Mouse (Mus musculus) midbrain, embryonic 12.5 days (tissue): ENCODE data around the gene Kynu. TPM values are rescaled to one million over a fixed set of nuclear protein-coding genes. Genes with fewer than 3 reads are reported as not detected.

Experiments used
- ATAC-seq: fragments of 200-750 bp; cut with Nextera tagmentation; 2 replicates; pipeline ENCODE4 v1.8.0; 2017; ENCODE audit warnings: low read depth, moderate TSS enrichment, moderate library complexity; ENCODE audit not compliant: low FRiP score
- H3K27ac ChIP-seq: fragments of 300-500 bp; sonication (generic); replicated peaks from 2 replicates; pipeline ENCODE4 v1.5.1; 2016; ENCODE audit warnings: mild to moderate bottlenecking
- H3K27me3 ChIP-seq: fragments of 300-500 bp; sonication (generic); 2 replicates; pipeline ENCODE4 v1.6.1; 2016; ENCODE audit warnings: mild to moderate bottlenecking
- H3K36me3 ChIP-seq: fragments of 300-500 bp; sonication (generic); 2 replicates; pipeline ENCODE4 v1.6.1; 2016
- H3K4me1 ChIP-seq: fragments of 300-500 bp; sonication (generic); 2 replicates; pipeline ENCODE4 v1.6.1; 2016
- H3K4me2 ChIP-seq: fragments of 300-500 bp; sonication (generic); replicated peaks from 2 replicates; pipeline ENCODE4 v1.6.1; 2016; ENCODE audit warnings: mild to moderate bottlenecking, moderate library complexity
- H3K4me3 ChIP-seq: fragments of 300-500 bp; sonication (generic); 2 replicates; pipeline ENCODE4 v1.5.1; 2016; ENCODE audit warnings: mild to moderate bottlenecking
- H3K9ac ChIP-seq: fragments of 300-500 bp; sonication (generic); replicated peaks from 2 replicates; pipeline ENCODE4 v1.6.1; 2016; ENCODE audit warnings: mild to moderate bottlenecking, moderate library complexity
- H3K9me3 ChIP-seq: fragments of 300-500 bp; sonication (generic); 2 replicates; pipeline ENCODE4 v1.6.1; 2016; ENCODE audit warnings: mild to moderate bottlenecking
- WGBS: fragments of 180-500 bp; shearing (Covaris S2); methylation state at CpG from one replicate; pipeline ENCODE4 v1.1.7; 2016; 5-methylcytosine and 5-hydroxymethylcytosine counted together
- polyA plus RNA-seq: library from polyadenylated mRNA; unstranded; fragments of >200 nt; fragmentation: Nextera tagmentation; extraction: Ambion mirVana; gene quantifications from 2 replicates; pipeline ENCODE4 v1.2.1, GENCODE M21; 2016

The Kynu gene
- polyA plus RNA-seq, 1 experiment from 2014 or later, result 1.5 TPM

DNA sequence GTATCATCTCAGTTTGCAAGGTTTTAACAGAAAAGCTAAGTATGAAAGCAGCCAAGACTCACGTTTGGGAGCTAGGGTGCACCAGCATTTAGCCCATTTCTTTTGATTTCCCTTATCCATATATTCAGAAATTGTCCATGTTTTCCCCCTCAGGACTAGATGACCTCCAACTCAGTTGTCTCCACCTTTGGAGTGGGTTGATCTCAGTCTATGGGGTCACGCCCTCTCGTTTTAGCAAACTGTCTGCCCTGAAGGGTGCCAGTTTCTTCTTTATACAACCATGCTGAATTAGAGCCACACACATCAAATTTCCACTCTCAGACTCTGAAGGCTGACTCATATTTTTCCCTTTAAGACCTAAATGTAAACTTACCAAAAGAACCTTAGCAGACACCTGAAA, 119.0 kb downstream of the Kynu start:
- Histone ChIP-seq H3K27ac (no peak overlapping the region), H3K36me3 (no peaks in the 10 kb centered on the region), H3K27me3 (no peaks in the 10 kb centered on the region), H3K4me1 (no peaks in the 10 kb centered on the region), H3K4me3 (no peak overlapping the region), H3K9ac (no peak overlapping the region), H3K4me2 (no peak overlapping the region), H3K9me3 (no peaks in the 10 kb centered on the region)
- WGBS, result 61% methylated on average over 3 of the region's 3 CpGs
- no peak; the same call in 1 of the 2 replicates for ATAC-seq

DNA sequence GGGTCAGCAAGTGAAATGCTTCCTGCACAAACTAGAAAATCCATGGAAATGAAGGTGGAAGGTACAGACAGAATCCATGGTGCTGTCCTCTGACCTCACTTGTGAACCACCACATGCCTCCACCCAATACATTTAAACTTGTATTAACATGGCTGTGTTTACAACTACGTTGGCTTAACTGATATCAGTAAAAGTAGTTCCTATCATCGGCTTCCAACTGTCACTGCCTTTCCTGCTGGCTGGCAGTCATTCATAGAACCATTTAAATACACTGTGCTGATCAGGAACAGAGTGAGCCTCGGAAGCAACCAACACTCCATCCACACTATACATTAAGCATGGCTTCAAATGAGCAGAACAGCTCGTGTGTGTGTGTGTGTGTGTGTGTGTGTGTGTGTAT, 120.1 kb downstream of the Kynu start:
- no peak for ATAC-seq
- 83% methylated on average over 4 of the region's 4 CpGs for WGBS

DNA sequence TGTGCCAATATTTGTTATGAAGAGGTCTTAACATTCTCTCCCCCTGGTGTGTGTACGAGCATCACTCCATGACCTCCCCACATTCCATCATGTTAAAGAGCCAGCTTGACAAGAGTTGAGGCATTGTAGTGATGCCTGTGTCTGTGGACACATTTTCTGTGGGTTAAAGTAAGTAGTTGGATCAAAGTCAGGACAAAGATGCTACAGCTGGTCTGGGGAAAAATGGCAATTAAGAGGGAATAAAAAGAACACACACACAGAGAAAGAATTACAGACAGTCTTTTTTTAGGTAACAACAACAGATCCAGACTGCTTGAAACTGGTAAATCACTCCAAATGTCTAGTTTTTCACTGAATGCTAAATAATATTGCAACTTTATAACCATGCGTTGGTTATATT, 135.3 kb downstream of the Kynu start:
- Histone ChIP-seq H3K9me3 (no peaks in the 10 kb centered on the region), H3K4me3 (no peak overlapping the region), H3K27me3 (no peaks in the 10 kb centered on the region), H3K4me1 (no peaks in the 10 kb centered on the region), H3K4me2 (no peak overlapping the region), H3K36me3 (no peaks in the 10 kb centered on the region), H3K9ac (no peak overlapping the region), H3K27ac (no peak overlapping the region)
- WGBS, result 83% methylated on average over 2 of the region's 2 CpGs
- ATAC-seq, result no peak

More for the DNA sequence above, 120.1 kb downstream of the Kynu start:
- H3K36me3 ChIP-seq, result no peaks in the 10 kb centered on the region
- no peaks in the 10 kb centered on the region for H3K9me3 ChIP-seq
- no peak overlapping the region for H3K4me2 ChIP-seq
- no peaks in the 10 kb centered on the region for H3K4me1 ChIP-seq
- H3K27me3 ChIP-seq, result no peaks in the 10 kb centered on the region
- H3K9ac ChIP-seq, result no peak overlapping the region
- H3K4me3 ChIP-seq, result no peak overlapping the region
- H3K27ac ChIP-seq, result no peak overlapping the region

DNA sequence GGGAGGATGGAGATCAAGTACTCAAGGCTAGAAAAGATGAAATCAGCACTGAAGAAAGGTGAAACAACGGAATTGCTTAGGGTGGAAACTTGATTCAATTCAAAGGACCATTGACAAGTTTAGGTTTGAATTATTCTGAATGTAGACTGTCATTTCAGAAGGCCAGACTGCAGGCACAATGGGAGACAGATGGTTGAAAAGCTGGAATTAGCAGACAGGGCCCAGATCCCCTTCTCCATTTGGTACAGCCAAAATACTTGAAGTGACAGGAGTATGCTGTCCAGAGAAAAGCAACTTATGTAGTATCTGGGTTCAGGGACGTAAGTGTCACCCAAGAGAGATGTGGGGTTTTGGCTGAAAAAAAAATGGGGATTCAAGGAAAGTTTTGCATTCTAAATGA, 136.2 kb downstream of the Kynu start:
- no peaks in the 10 kb centered on the region for H3K4me1 ChIP-seq
- no peak overlapping the region for H3K4me2 ChIP-seq
- WGBS, result 89% methylated on average over 2 of the region's 2 CpGs
- no peak overlapping the region for H3K4me3 ChIP-seq
- no peaks in the 10 kb centered on the region for H3K9me3 ChIP-seq
- ATAC-seq, result no peak
- no peak overlapping the region for H3K9ac ChIP-seq
- no peak overlapping the region for H3K27ac ChIP-seq
- H3K27me3 ChIP-seq, result no peaks in the 10 kb centered on the region
- no peaks in the 10 kb centered on the region for H3K36me3 ChIP-seq

DNA sequence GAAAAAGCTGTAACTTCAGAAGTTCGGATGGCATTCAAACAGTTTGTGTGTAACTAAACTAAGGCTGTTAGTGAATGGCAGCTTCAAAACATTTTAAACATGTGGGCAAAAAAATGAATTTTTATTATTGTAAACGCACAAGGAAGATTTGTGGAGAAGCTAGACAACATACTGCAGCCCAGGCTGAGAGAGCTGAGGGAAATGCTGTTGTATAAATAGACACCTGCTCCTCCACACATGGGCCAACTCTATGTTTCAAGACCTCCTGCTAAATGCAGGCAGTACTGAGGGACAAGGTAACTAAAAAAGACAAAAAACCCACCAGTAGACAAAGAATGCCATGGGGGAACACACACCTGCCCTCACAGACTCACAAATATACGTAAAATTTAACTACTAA, 140.5 kb downstream of the Kynu start:
- Histone ChIP-seq H3K9ac (no peak overlapping the region), H3K27ac (no peak overlapping the region), H3K27me3 (no peaks in the 10 kb centered on the region), H3K4me3 (no peak overlapping the region), H3K36me3 (no peaks in the 10 kb centered on the region), H3K9me3 (no peaks in the 10 kb centered on the region), H3K4me2 (no peak overlapping the region), H3K4me1 (no peaks in the 10 kb centered on the region)
- WGBS, result 88% methylated on average over 3 of the region's 3 CpGs
- ATAC-seq, result no peak

- Histone ChIP-seq H3K9ac (no peak overlapping the region), H3K9me3 (no peaks in the 10 kb centered on the region), H3K4me1 (no peaks in the 10 kb centered on the region), H3K4me3 (no peak overlapping the region), H3K4me2 (no peak overlapping the region), H3K27ac (no peak overlapping the region), H3K36me3 (no peaks in the 10 kb centered on the region), H3K27me3 (no peaks in the 10 kb centered on the region)
- 94% methylated on average over 2 of the region's 2 CpGs for WGBS
- ATAC-seq, result no peak
These were observed 157.5 kb downstream of the Kynu start for GRCm38 (mm10) chr2:43712611-43713138.

GRCm38 (mm10) chr2:43722446-43723103, 167.4 kb downstream of the Kynu start:
- no peak overlapping the region for H3K27ac ChIP-seq
- ATAC-seq, result peak; percentile 93
- no peaks in the 10 kb centered on the region for H3K36me3 ChIP-seq
- H3K9ac ChIP-seq, result peak overlapping the region; percentile 39; the same call in 1 of the 2 replicates
- peak overlapping the region; percentile 50 for H3K4me2 ChIP-seq
- peaks cover 5% of the 10 kb centered on the region; the same call in 1 of the 2 replicates for H3K4me1 ChIP-seq
- 0 out of 2 replicates have a peak overlapping the region, but pooled peaks have one; percentile 17 for H3K4me3 ChIP-seq
- no peaks in the 10 kb centered on the region for H3K27me3 ChIP-seq
- WGBS, result 19% methylated on average over 14 of the region's 14 CpGs
- no peaks in the 10 kb centered on the region for H3K9me3 ChIP-seq

- Histone ChIP-seq H3K36me3 (no peaks in the 10 kb centered on the region), H3K9me3 (no peaks in the 10 kb centered on the region), H3K4me3 (0 out of 2 replicates have a peak overlapping the region, but pooled peaks have one; percentile 17), H3K27ac (no peak overlapping the region), H3K4me1 (peaks cover 5% of the 10 kb centered on the region; the same call in 1 of the 2 replicates), H3K4me2 (peak overlapping the region; percentile 50), H3K27me3 (no peaks in the 10 kb centered on the region), H3K9ac (peak overlapping the region; percentile 39; the same call in 1 of the 2 replicates)
- ATAC-seq, result peak; percentile 80
- 62% methylated on average over 7 of the region's 7 CpGs for WGBS
These were observed 168.0 kb downstream of the Kynu start for GRCm38 (mm10) chr2:43723104-43723541.

- no peak overlapping the region for H3K9ac ChIP-seq
- WGBS, result 76% methylated on average over 5 of the region's 5 CpGs
- H3K4me3 ChIP-seq, result no peak overlapping the region
- peaks cover 5% of the 10 kb centered on the region; the same call in 1 of the 2 replicates for H3K4me1 ChIP-seq
- no peak overlapping the region for H3K27ac ChIP-seq
- H3K36me3 ChIP-seq, result no peaks in the 10 kb centered on the region
- H3K4me2 ChIP-seq, result no peak overlapping the region
- H3K27me3 ChIP-seq, result no peaks in the 10 kb centered on the region
- H3K9me3 ChIP-seq, result no peaks in the 10 kb centered on the region
- ATAC-seq, result no peak
These were observed 172.1 kb downstream of the Kynu start for GRCm38 (mm10) chr2:43727181-43727580.

GRCm38 (mm10) chr2:43727693-43728092, 172.6 kb downstream of the Kynu start:
- ATAC-seq, result no peak
- no peaks in the 10 kb centered on the region for H3K27me3 ChIP-seq
- H3K27ac ChIP-seq, result no peak overlapping the region

GRCm38 (mm10) chr2:43728831-43729230, 173.7 kb downstream of the Kynu start:
- Histone ChIP-seq H3K4me2 (no peak overlapping the region), H3K27ac (no peak overlapping the region), H3K9me3 (no peaks in the 10 kb centered on the region), H3K4me3 (no peak overlapping the region), H3K9ac (no peak overlapping the region), H3K36me3 (no peaks in the 10 kb centered on the region), H3K27me3 (no peaks in the 10 kb centered on the region), H3K4me1 (no peaks in the 10 kb centered on the region)
- WGBS, result 91% methylated on average over 3 of the region's 3 CpGs
- ATAC-seq, result no peak

More at GRCm38 (mm10) chr2:43727693-43728092, 172.6 kb downstream of the Kynu start:
- Histone ChIP-seq H3K9me3 (no peaks in the 10 kb centered on the region), H3K36me3 (no peaks in the 10 kb centered on the region), H3K4me2 (no peak overlapping the region), H3K4me1 (peaks cover 5% of the 10 kb centered on the region; the same call in 1 of the 2 replicates), H3K9ac (no peak overlapping the region), H3K4me3 (no peak overlapping the region)
- WGBS, result 87% methylated on average over 8 of the region's 8 CpGs
